ENCODE assay signal across 10 mouse cellular contexts in the genomic region with DNA sequence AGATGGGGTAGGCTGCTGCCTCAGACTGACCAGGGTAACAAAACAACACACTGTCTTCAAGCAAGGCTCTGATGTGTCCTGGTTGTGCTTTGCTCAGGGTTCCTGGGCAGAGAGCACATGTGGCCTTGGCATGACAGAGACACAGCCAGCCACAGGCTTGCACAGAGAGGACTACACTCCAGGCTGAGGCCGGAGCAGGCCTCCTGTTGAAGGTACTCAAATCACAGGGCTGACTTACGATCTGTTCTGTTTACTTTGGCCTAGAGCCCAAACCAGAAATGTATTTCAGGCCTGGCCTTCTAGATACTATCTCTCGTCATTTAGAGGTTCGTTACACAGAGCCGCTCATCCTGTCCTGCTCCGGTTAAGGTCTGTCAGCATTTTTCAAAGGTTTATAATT.
A peak's percentile ranks its signal among the peaks of the same experiment; 100 is the strongest.
DNase-seq lines count a peak whose midpoint lies in the region; ATAC-seq and TF ChIP-seq lines count a peak whose summit lies in the region.
"Had no signal": no experiment of that assay in that cellular context is flagged by ENCODE, and none has a peak within 500 bp of the region (broad histone marks: within the 10 kb centered on the region; RNA-seq: fewer than 3 reads in every experiment).

No protein-coding gene starts in this region.

- H3K27me3 ChIP-seq in forebrain, embryonic 14.5 days (replicated peaks; ENCODE audit: control insufficient read depth, insufficient read depth, low read length) = no peaks in the 10 kb centered on the region
- no peaks in the 10 kb centered on the region for H3K27me3 ChIP-seq in forebrain, embryonic 16.5 days (replicated peaks; ENCODE audit: control insufficient read depth, insufficient read depth, low read length)
- no peaks in the 10 kb centered on the region for H3K27me3 ChIP-seq in Patski
- H3K27me3 ChIP-seq in lung, embryonic 15.5 days = no peaks in the 10 kb centered on the region
- H3K27me3 ChIP-seq in midbrain, embryonic 11.5 days (ENCODE audit: control insufficient read depth, insufficient read depth, low read length) = no peaks in the 10 kb centered on the region
- H3K27me3 ChIP-seq: CH12.LX; neural tube, embryonic 12.5 days had no signal

- no peak overlapping the region for H3K4me2 ChIP-seq in forebrain, embryonic 14.5 days (ENCODE audit: low read length)
- no peak overlapping the region for H3K4me2 ChIP-seq in forebrain, embryonic 16.5 days (ENCODE audit: low read length)
- no peak overlapping the region for H3K4me2 ChIP-seq in lung, embryonic 15.5 days
- no peak overlapping the region for H3K4me2 ChIP-seq in midbrain, embryonic 11.5 days
- H3K4me2 ChIP-seq: neural tube, embryonic 12.5 days had no signal

- no peak for TF ChIP-seq CTCF in Patski (IDR thresholded peaks at IDR 0.05)

- CTCF ChIA-PET in Patski (lab: Charles Lee) = no interaction called here

- no peak overlapping the region for H3K4me3 ChIP-seq in forebrain, embryonic 14.5 days (ENCODE audit: low read depth, low read length)
- no peak overlapping the region for H3K4me3 ChIP-seq in forebrain, embryonic 16.5 days (replicated peaks; ENCODE audit: low read length)
- H3K4me3 ChIP-seq in lung, embryonic 15.5 days = no peak overlapping the region
- no peak overlapping the region for H3K4me3 ChIP-seq in midbrain, embryonic 11.5 days (ENCODE audit: low read depth, low read length)
- H3K4me3 ChIP-seq: neural tube, embryonic 12.5 days had no signal

- peak; percentile 4 for DNase-seq in forebrain, embryonic 14.5 days (ENCODE audit: low spot score)
- peak; percentile 85 for DNase-seq in Patski (ENCODE audit: low read depth, low spot score)
- peak; percentile 17 for DNase-seq in heart, postnatal 4 days
- no peak for DNase-seq in layer of hippocampus, postnatal 14 days (ENCODE audit: low spot score in 2 of 2)
- DNase-seq in midbrain, embryonic 11.5 days (ENCODE audit: low spot score, missing footprints) = no peak
- DNase-seq in thymus, postnatal 25 days = no peak

- H3K4me1 ChIP-seq in forebrain, embryonic 14.5 days (ENCODE audit: control insufficient read depth, insufficient read depth, low read length) = no peaks in the 10 kb centered on the region
- no peaks in the 10 kb centered on the region for H3K4me1 ChIP-seq in forebrain, embryonic 16.5 days (replicated peaks; ENCODE audit: control insufficient read depth, insufficient read depth, low read length)
- H3K4me1 ChIP-seq in lung, embryonic 15.5 days = peaks cover 33% of the 10 kb centered on the region
- no peaks in the 10 kb centered on the region for H3K4me1 ChIP-seq in midbrain, embryonic 11.5 days (ENCODE audit: control insufficient read depth, insufficient read depth, low read length)
- H3K4me1 ChIP-seq: neural tube, embryonic 12.5 days had no signal

- no peaks in the 10 kb centered on the region for H3K9me3 ChIP-seq in forebrain, embryonic 14.5 days (replicated peaks; ENCODE audit: control insufficient read depth, low read length)
- no peaks in the 10 kb centered on the region for H3K9me3 ChIP-seq in forebrain, embryonic 16.5 days (ENCODE audit: control insufficient read depth, low read length)
- no peaks in the 10 kb centered on the region for H3K9me3 ChIP-seq in lung, embryonic 15.5 days
- H3K9me3 ChIP-seq in midbrain, embryonic 11.5 days (ENCODE audit: control insufficient read depth, low read length) = no peaks in the 10 kb centered on the region; the same call in 1 of the 2 replicates
- H3K9me3 ChIP-seq: neural tube, embryonic 12.5 days had no signal

- in situ Hi-C loops in Patski (cut with MboI; ENCODE audit: low pct_unique_long_range_greater_than_20kb) = no loop called here

- WGBS in forebrain, embryonic 14.5 days = 80% methylated on average over 6 of the region's 6 CpGs
- 71% methylated on average over 6 of the region's 6 CpGs for WGBS in forebrain, embryonic 16.5 days
- 5% methylated on average over 6 of the region's 6 CpGs for WGBS in lung, embryonic 15.5 days
- 78% methylated on average over 6 of the region's 6 CpGs for WGBS in midbrain, embryonic 11.5 days

- POLR2A ChIA-PET in Patski (lab: Charles Lee) = no interaction called here

- no peak overlapping the region for H3K27ac ChIP-seq in forebrain, embryonic 14.5 days (ENCODE audit: low read depth, low read length)
- no peak overlapping the region for H3K27ac ChIP-seq in forebrain, embryonic 16.5 days (ENCODE audit: low read length)
- H3K27ac ChIP-seq in lung, embryonic 15.5 days = peak overlapping the region; percentile 68
- H3K27ac ChIP-seq in midbrain, embryonic 11.5 days (ENCODE audit: low read depth, low read length) = no peak overlapping the region
- H3K27ac ChIP-seq: neural tube, embryonic 12.5 days had no signal

- no peak for ATAC-seq in forebrain, embryonic 14.5 days
- no peak for ATAC-seq in forebrain, embryonic 16.5 days
- peak; percentile 80 for ATAC-seq in Patski
- peak; percentile 74 for ATAC-seq in lung, embryonic 15.5 days (ENCODE audit: borderline replicate concordance, extremely low read depth, low FRiP score, low TSS enrichment)
- no peak for ATAC-seq in midbrain, embryonic 11.5 days (ENCODE audit: low FRiP score)

- H3K36me3 ChIP-seq in forebrain, embryonic 14.5 days (ENCODE audit: control insufficient read depth, insufficient read depth, low read length) = no peaks in the 10 kb centered on the region
- H3K36me3 ChIP-seq in forebrain, embryonic 16.5 days (ENCODE audit: control insufficient read depth, insufficient read depth) = no peaks in the 10 kb centered on the region
- H3K36me3 ChIP-seq in lung, embryonic 15.5 days = no peaks in the 10 kb centered on the region
- H3K36me3 ChIP-seq in midbrain, embryonic 11.5 days (ENCODE audit: control insufficient read depth, insufficient read depth, low read length) = no peaks in the 10 kb centered on the region
- H3K36me3 ChIP-seq: neural tube, embryonic 12.5 days had no signal

- H3K9ac ChIP-seq in forebrain, embryonic 14.5 days (ENCODE audit: low read length) = no peak overlapping the region
- no peak overlapping the region for H3K9ac ChIP-seq in forebrain, embryonic 16.5 days (replicated peaks; ENCODE audit: low read depth, low read length)
- H3K9ac ChIP-seq in lung, embryonic 15.5 days = no peak overlapping the region
- no peak overlapping the region for H3K9ac ChIP-seq in midbrain, embryonic 11.5 days (ENCODE audit: low read length)
- H3K9ac ChIP-seq: neural tube, embryonic 12.5 days had no signal

Comparison
In these comparisons a context has a peak if more than half of its experiments do, and no peak if none do; other contexts are left out.
1. ATAC-seq: peak in Patski (single experiment) and lung, embryonic 15.5 days (single experiment); none in forebrain, embryonic 14.5 days (single experiment), forebrain, embryonic 16.5 days (single experiment) and midbrain, embryonic 11.5 days (single experiment).
2. DNase-seq: peak in forebrain, embryonic 14.5 days (single experiment), Patski (single experiment) and heart, postnatal 4 days (single experiment); none in layer of hippocampus, postnatal 14 days (0 of 2), midbrain, embryonic 11.5 days (single experiment) and thymus, postnatal 25 days (single experiment).